Mouse (Mus musculus): ENCODE measurements around the gene Mien1.

GRCm38 (mm10) chr11:98462255-98462654, 23.5 kb upstream of the Mien1 start:
- TF ChIP-seq GATA1 (IDR thresholded peaks at IDR 0.05; ENCODE audit: borderline replicate concordance, low read length) (no peak), FLI1 (IDR thresholded peaks at IDR 0.05; ENCODE audit: low read length) (no peak)
